Mouse (Mus musculus) forebrain, embryonic 10.5 days (tissue): ENCODE results near the gene Rnf224. TPM values are rescaled to one million over a fixed set of nuclear protein-coding genes. Genes with fewer than 3 reads are reported as not detected.
A peak's percentile ranks its signal among the peaks of the same experiment; 100 is the strongest.
"Not testable (repeated sequence)": the region's sequence is repeated elsewhere in the genome, so short reads cannot be mapped to it uniquely, and the experiment has no call there.

Experiments
- DNase-seq: peaks from one replicate; pipeline ENCODE4 v3.0.0-alpha.2; 2017; ENCODE audit warnings: low spot score; ENCODE audit errors: extremely low spot score
- H3K27ac ChIP-seq: fragments of 300-500 bp; sonication (generic); 2 replicates; pipeline ENCODE4 v1.5.1; 2016; ENCODE audit warnings: mild to moderate bottlenecking
- H3K27me3 ChIP-seq: fragments of 300-500 bp; sonication (generic); 2 replicates; pipeline ENCODE4 v1.6.1; 2016; ENCODE audit warnings: mild to moderate bottlenecking; ENCODE audit not compliant: poor library complexity, severe bottlenecking
- H3K36me3 ChIP-seq: fragments of 300-500 bp; sonication (generic); replicated peaks from 2 replicates; pipeline ENCODE4 v1.6.1; 2016; ENCODE audit warnings: mild to moderate bottlenecking, moderate library complexity
- H3K4me1 ChIP-seq: fragments of 300-500 bp; sonication (generic); 2 replicates; pipeline ENCODE4 v1.6.1; 2016
- H3K4me3 ChIP-seq: fragments of 300-500 bp; sonication (generic); 2 replicates; pipeline ENCODE4 v1.5.1; 2016; ENCODE audit warnings: mild to moderate bottlenecking, moderate library complexity
- H3K9me3 ChIP-seq: fragments of 300-500 bp; sonication (generic); 2 replicates; pipeline ENCODE4 v1.6.1; 2016; ENCODE audit warnings: mild to moderate bottlenecking, moderate library complexity
- WGBS: fragments of 180-500 bp; shearing (Covaris S2); methylation state at CpG from one replicate; pipeline ENCODE4 v1.1.7; 2016; 5-methylcytosine and 5-hydroxymethylcytosine counted together
- polyA plus RNA-seq: library from polyadenylated mRNA; unstranded; fragments of >200 nt; fragmentation: Nextera tagmentation; extraction: Ambion mirVana; gene quantifications from 2 replicates; pipeline ENCODE4 v1.2.1, GENCODE M21; 2016

The Rnf224 gene
- polyA plus RNA-seq, 1 experiment from 2014 or later, result not detected

DNA sequence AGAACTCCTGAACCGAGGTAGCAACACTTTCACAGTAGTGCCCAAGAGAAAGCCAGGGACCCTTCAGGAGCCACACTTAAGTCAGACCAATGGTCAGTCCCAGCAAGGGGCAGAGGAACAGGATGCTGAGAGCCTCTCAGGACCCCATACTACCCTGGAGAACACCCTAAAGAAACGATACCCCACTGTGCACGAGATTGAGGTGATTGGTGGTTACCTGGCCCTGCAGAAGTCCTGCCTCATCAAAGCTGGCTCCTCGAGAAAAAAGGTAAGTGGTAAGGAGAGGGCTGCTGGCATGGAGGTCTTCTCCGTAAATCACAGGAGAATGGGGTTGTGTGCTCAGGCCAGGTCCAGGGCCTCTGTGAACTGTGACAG, 27.7 kb upstream of the Rnf224 start:
- Histone ChIP-seq H3K9me3 (no peaks in the 10 kb centered on the region), H3K27ac (no peak overlapping the region), H3K4me1 (peaks cover 56% of the 10 kb centered on the region), H3K4me3 (peak overlapping the region; percentile 83), H3K36me3 (peaks cover 8% of the 10 kb centered on the region), H3K27me3 (peaks cover 24% of the 10 kb centered on the region)
- no peak for DNase-seq
- WGBS, result 77% methylated on average over 5 of the region's 5 CpGs

DNA sequence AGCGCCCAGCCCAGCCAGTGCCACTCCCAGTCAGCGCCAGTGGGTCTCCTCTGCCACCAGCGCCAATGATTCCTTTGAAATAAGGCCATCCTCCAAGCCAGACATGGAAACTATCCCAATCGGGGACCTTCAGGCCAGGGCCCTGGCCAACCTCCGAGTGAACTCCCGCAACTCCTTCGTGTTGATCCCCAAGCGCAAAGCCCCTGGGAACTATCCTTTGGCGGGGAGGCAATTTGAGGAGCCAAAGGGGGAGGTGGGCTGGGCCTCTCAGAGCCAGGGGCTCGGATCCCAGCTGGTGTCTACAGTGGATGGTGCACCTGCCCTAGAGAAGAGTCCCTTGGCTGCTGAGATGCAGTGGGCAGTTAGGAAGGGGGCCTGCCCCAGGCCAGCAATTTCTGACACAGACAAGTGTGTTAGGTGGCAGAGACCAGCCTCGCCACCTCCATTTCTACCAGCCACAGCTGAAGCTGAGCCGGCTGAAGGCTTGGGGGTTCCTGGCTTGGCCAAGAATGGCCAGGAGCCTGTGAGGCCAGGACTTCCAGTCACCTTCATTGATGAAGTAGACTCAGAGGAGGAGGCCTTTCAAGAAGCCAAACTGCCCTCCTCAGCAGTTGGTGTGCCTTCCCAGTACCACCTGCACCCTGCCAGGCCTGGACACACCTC, 27.2 kb upstream of the Rnf224 start:
- H3K27me3 ChIP-seq, result peaks cover 24% of the 10 kb centered on the region
- H3K4me3 ChIP-seq, result peak overlapping the region; percentile 83
- 20% methylated on average over 12 of the region's 12 CpGs for WGBS
- H3K36me3 ChIP-seq, result peaks cover 3% of the 10 kb centered on the region
- no peak for DNase-seq
- H3K4me1 ChIP-seq, result peaks cover 56% of the 10 kb centered on the region
- H3K27ac ChIP-seq, result no peak overlapping the region
- H3K9me3 ChIP-seq, result no peaks in the 10 kb centered on the region

DNA sequence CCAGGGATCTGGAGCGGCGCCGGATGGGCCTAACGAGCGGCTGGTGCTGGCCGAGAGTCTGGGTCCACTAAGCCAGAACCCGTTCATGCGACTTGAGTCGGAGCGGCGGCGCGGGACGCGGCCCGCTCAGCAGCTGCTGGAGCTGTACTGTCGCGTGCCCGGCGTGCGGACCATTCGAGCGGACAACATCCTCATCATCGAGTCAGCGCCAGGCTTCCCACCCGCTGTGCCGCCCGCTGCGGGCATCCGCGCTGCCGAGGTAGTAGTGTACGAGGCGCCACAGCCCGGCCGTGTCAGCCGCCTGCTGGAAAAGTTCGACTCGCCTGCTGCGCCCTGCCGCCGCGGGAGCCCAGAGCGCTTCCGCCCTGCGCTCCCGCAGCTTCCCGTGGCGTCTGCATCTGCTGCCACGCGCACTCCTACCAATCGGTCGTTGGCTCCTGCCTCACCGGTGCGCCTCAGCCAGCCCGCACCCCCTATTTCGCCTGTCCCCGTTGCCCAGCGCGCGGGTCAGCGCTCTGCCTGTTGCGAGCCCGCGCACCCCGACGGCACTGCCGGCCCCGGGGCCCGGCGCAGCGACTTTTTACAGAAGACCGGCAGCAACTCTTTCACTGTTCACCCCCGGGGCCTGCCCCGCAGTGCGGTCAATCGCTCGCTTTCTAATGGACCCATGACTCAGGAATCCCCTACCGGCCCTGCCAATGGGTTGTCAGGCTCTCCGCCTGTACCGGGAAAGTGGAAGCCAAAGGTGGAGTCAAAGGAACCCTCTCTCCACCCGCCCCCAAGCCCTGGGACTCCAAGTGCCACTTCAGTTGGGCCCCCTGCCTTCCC, 26.4 kb upstream of the Rnf224 start:
- no peak for DNase-seq
- WGBS, result under 1% methylated on average over 82 of the region's 82 CpGs
- Histone ChIP-seq H3K9me3 (no peaks in the 10 kb centered on the region), H3K27ac (peak overlapping the region; percentile 82), H3K27me3 (peaks cover 24% of the 10 kb centered on the region), H3K36me3 (no peaks in the 10 kb centered on the region; the same call in none of the 2 replicates), H3K4me1 (peaks cover 56% of the 10 kb centered on the region), H3K4me3 (peak overlapping the region; percentile 83)

DNA sequence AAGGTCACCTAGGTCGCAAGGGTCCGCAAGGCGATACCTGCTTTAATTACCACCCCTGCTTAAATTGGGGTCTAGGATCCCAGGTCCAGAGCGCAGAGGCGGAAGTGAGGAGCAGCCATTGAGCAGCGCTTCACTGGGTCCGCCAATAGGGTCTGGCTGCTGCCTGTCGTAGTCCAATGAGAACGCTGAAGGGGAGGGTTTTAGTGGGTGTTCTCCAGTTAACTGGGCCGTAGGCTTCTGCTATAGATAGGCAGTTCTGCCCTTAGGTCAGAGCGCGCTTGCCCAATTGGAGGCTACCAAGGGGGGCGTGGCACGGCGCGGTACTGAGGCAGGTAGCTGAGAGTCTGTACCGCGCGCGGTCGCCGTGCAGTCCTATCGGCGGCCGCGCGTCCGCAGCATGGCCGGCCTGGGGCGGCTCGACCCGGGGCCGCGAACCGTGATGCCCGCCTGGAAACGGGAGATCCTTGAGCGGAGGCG, 25.7 kb upstream of the Rnf224 start, which contains the start of gene Tprn:
Tprn (plus strand) TSS at position 328 of the 477 bp plus-strand sequence.
- WGBS, result under 1% methylated on average over 39 of the region's 39 CpGs
- peaks cover 55% of the 10 kb centered on the region for H3K4me1 ChIP-seq
- H3K9me3 ChIP-seq, result no peaks in the 10 kb centered on the region
- peaks cover 24% of the 10 kb centered on the region for H3K27me3 ChIP-seq
- DNase-seq, result peak; percentile 91
- H3K4me3 ChIP-seq, result peak within 1 kb of the TSS; percentile 83
- peak within 1 kb of the TSS; percentile 82 for H3K27ac ChIP-seq
- H3K36me3 ChIP-seq, result no peaks in the 10 kb centered on the region; the same call in 1 of the 2 replicates

DNA sequence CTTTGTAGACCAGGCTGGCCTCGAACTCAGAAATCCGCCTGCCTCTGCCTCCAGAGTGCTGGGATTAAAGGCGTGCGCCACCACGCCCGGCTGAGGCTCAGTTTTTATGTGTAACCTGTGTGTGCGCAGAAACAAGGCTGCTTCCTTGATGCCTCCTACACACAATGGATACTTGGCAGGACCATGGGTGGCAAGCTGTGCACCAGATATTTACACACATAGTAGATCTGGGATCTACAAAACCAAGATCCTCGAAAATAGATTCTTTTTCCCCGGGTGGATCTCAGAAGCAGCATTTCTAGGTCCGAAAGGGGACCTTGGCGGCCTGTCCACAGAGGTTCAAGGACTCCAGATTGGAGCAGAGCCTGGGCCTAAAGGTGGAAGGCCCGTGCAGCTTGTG, 25.3 kb upstream of the Rnf224 start:
- H3K4me3 ChIP-seq, result peak overlapping the region; percentile 83
- WGBS, result 45% methylated on average over 12 of the region's 12 CpGs
- H3K36me3 ChIP-seq, result no peaks in the 10 kb centered on the region
- no peak for DNase-seq
- peaks cover 51% of the 10 kb centered on the region for H3K4me1 ChIP-seq
- H3K27ac ChIP-seq, result peak overlapping the region; percentile 82
- no peaks in the 10 kb centered on the region for H3K9me3 ChIP-seq
- H3K27me3 ChIP-seq, result peaks cover 24% of the 10 kb centered on the region

DNA sequence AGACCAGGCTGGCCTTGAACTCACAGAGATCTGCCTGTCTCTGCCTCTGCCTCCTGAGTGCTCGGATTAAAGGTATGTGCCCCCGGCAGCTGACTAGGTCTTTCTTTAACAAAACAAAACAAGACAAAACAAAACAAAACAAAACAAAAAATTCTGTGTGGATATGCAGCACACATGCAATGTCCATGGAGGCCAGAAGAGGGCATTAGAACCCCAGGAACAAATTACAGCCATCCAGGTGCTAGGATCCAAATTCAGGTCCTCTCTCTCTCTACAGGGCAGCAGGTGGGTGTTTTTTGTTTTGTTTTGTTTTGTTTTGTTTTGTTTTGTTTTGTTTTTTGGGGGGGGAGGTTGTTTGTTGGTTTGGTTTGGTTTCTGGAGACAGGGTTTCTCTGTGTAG, 22.3 kb upstream of the Rnf224 start:
- H3K27ac ChIP-seq, result no peak overlapping the region
- no peak for DNase-seq
- peaks cover 11% of the 10 kb centered on the region for H3K27me3 ChIP-seq
- 53% methylated on average over 2 of the region's 2 CpGs for WGBS
- H3K36me3 ChIP-seq, result no peaks in the 10 kb centered on the region
- no peak overlapping the region for H3K4me3 ChIP-seq
- no peaks in the 10 kb centered on the region for H3K9me3 ChIP-seq
- peaks cover 40% of the 10 kb centered on the region for H3K4me1 ChIP-seq

DNA sequence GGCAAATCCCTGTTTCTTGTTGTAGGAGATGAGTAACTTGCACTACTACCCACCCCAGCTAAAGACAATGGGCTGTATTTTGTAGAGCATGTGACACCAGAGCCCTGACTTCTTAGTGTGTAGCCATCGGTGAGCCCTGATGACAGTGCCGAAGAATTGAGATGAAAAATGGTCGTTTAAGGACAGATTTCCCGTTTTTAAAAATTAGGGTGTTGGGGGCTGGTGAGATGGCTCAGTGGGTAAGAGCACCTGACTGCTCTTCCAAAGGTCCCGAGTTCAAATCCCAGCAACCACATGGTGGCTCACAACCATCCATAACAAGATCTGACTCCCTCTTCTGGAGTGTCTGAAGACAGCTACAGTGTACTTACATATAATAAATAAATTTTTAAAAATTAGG, 20.7 kb upstream of the Rnf224 start:
- WGBS, result 89% methylated on average over 5 of the region's 5 CpGs

DNA sequence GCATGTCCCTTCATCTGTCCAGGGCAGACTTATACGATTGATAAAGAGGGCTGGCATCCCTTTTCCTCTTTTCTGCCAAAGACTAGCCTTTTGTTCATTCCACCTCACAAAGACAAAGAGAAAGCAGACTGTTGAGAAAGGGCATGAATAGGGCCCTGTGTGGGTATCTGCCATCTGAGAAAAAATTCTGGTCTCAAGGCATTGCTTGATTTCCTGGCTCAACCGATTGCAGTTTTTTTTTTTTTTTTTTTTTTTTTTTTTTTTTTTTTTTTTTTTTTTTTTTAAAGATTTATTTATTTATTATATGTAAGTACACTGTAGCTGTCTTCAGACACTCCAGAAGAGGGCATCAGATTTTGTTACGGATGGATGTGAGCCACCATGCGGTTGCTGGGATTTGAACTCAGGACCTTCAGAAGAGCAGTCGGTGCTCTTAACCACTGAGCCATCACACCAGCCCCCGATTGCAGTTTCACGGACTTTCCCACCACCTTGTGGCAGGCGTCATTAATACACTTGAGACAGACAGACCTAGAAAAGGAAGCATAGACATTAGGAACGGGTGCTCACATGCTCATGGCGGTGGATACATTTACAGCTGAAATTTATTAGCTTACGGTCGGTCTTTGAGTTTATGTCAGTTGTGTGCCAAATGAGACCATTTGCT, 20.0 kb upstream of the Rnf224 start:
- not testable (repeated sequence) for H3K27ac ChIP-seq, H3K27me3 ChIP-seq, DNase-seq, H3K9me3 ChIP-seq
- peaks cover 22% of the 10 kb centered on the region for H3K36me3 ChIP-seq
- peak overlapping the region; percentile 88 for H3K4me3 ChIP-seq
- peaks cover 20% of the 10 kb centered on the region for H3K4me1 ChIP-seq
- 67% methylated on average over 12 of the region's 12 CpGs for WGBS

More for the DNA sequence above, 20.7 kb upstream of the Rnf224 start:
- H3K36me3 ChIP-seq, result peaks cover 15% of the 10 kb centered on the region
- not testable (repeated sequence) for H3K27ac ChIP-seq, H3K9me3 ChIP-seq, H3K27me3 ChIP-seq, DNase-seq, H3K4me3 ChIP-seq
- peaks cover 27% of the 10 kb centered on the region for H3K4me1 ChIP-seq

DNA sequence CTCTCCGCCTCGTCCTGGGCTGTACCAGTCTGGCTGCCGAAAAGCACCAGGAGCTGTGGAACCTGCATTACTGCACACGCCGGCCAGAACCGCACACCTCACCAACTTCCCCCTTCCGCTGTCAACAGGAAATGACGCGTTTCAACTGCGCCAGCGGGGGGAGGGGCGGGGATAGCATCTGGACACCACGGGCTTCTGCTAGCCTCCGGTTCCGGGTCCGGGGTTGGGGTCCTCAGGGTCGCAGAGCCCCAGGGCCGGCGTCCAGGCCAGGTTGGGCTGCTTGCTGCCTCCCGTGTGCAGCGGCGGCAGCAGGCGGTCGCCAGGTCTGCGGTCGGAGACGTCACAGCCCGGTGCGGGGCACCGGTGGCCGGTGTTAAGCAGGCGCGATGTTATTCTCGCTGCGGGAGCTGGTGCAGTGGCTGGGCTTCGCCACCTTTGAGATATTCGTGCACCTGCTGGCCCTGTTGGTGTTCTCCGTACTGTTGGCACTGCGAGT, 18.7 kb upstream of the Rnf224 start, which contains the start of gene Tmem203:
Tmem203 (plus strand) TSS at position 156 of the 496 bp plus-strand sequence.
- H3K4me1 ChIP-seq, result peaks cover 19% of the 10 kb centered on the region
- no peaks in the 10 kb centered on the region for H3K27me3 ChIP-seq
- H3K4me3 ChIP-seq, result peak within 1 kb of the TSS; percentile 88
- no peaks in the 10 kb centered on the region for H3K9me3 ChIP-seq
- peak; percentile 93 for DNase-seq
- H3K27ac ChIP-seq, result peak within 1 kb of the TSS; percentile 92
- WGBS, result under 1% methylated on average over 39 of the region's 39 CpGs
- peaks cover 34% of the 10 kb centered on the region for H3K36me3 ChIP-seq

DNA sequence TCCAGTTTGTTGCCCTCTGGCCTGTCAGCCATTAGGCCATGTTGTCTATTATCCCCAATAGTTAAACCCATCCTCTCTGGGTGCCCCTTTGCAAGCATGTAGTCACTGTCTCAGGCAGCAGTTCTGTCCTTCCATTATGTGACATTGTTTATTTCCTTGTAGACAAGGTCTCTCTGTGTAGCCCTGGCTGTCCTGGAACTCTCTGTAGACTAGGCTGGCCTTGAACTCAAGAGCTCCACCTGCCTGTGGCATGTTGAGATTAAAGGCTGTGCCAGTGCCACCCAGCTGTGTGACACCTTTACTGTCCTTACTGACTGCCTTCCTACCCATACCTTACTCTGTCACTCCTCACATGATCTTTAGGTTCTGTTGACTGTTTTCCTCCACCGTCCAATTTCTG, 15.7 kb upstream of the Rnf224 start:
- H3K36me3 ChIP-seq, result peaks cover 64% of the 10 kb centered on the region
- no peaks in the 10 kb centered on the region for H3K27me3 ChIP-seq
- peaks cover 19% of the 10 kb centered on the region for H3K4me1 ChIP-seq
- 90% methylated on average over 1 of the region's 1 CpGs for WGBS
- no peak overlapping the region for H3K4me3 ChIP-seq
- no peak overlapping the region for H3K27ac ChIP-seq
- no peak for DNase-seq
- no peaks in the 10 kb centered on the region for H3K9me3 ChIP-seq

DNA sequence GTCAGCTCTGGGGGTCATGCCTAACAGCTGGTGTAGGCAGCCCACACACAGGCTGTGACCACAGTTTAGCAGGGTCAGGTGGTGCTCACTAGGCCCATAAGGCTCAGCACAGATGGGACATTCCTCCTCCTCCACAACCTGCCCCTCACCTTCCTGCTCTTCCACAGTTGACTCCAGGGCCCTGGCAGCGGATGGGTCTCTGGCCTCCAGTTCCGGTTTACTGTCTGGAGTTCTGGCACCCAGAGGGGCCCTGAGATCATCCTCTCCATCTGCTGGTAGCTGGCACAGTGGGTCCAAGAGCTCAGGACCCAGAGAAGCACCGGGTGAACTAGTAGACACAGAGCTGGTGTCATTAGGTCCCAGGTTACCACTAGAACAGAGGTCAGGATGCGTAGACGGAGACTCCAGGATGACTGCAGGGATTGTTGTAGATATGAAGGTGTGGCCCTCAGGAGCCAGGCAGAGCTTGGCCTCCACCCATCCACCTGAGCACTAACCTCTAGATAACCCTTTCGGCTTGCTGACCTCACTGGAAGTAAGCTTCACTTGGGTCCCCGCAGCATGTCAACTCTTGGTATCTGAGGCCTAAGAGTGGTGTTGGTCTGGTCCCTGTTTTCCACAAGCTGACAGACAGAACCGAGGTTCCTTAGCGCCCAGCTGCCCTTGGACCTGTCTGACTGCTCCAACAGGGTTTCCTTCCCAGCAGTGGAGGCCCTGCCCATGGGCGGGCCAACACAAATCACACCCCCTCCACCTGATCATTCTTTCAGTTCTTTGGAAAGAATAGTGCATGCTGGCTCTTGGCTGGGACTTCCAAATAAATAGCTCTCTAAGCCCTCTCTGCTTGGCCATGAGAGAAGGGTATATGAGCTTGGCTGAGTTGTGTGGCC, 9.8 kb upstream of the Rnf224 start, which contains the start of gene AL732309.1:
AL732309.1 (minus strand) TSS at position 681 of the 890 bp plus-strand sequence.
- no peak within 1 kb of the TSS for H3K4me3 ChIP-seq
- no peak for DNase-seq
- H3K36me3 ChIP-seq, result peaks cover 70% of the 10 kb centered on the region
- peaks cover 30% of the 10 kb centered on the region for H3K27me3 ChIP-seq
- peaks cover 21% of the 10 kb centered on the region for H3K4me1 ChIP-seq
- no peaks in the 10 kb centered on the region for H3K9me3 ChIP-seq
- 90% methylated on average over 10 of the region's 10 CpGs for WGBS
- H3K27ac ChIP-seq, result no peak within 1 kb of the TSS
